Mouse (Mus musculus) splenic B cell, adult 2 months (primary cell): ENCODE data around the gene Gm4707.
"Not testable (repeated sequence)": the region's sequence is repeated elsewhere in the genome, so short reads cannot be mapped to it uniquely, and the experiment has no call there.

Experiments
- DNase-seq: peaks from one replicate; pipeline ENCODE4 v3.0.0-alpha.2; 2011; ENCODE audit warnings: low read depth, low spot score
- H3K27me3 ChIP-seq: 2 replicates; pipeline ENCODE4 v1.6.1; 2012; ENCODE audit warnings: mild to moderate bottlenecking, low read length, moderate library complexity, mixed read lengths; ENCODE audit not compliant: control insufficient read depth, poor library complexity, insufficient read depth, severe bottlenecking
- H3K36me3 ChIP-seq: 2 replicates; pipeline ENCODE4 v1.6.1; 2012; ENCODE audit warnings: mild to moderate bottlenecking, low read length, moderate library complexity, mixed read lengths; ENCODE audit not compliant: control insufficient read depth, poor library complexity, insufficient read depth, severe bottlenecking

Gm4707 gene

DNA sequence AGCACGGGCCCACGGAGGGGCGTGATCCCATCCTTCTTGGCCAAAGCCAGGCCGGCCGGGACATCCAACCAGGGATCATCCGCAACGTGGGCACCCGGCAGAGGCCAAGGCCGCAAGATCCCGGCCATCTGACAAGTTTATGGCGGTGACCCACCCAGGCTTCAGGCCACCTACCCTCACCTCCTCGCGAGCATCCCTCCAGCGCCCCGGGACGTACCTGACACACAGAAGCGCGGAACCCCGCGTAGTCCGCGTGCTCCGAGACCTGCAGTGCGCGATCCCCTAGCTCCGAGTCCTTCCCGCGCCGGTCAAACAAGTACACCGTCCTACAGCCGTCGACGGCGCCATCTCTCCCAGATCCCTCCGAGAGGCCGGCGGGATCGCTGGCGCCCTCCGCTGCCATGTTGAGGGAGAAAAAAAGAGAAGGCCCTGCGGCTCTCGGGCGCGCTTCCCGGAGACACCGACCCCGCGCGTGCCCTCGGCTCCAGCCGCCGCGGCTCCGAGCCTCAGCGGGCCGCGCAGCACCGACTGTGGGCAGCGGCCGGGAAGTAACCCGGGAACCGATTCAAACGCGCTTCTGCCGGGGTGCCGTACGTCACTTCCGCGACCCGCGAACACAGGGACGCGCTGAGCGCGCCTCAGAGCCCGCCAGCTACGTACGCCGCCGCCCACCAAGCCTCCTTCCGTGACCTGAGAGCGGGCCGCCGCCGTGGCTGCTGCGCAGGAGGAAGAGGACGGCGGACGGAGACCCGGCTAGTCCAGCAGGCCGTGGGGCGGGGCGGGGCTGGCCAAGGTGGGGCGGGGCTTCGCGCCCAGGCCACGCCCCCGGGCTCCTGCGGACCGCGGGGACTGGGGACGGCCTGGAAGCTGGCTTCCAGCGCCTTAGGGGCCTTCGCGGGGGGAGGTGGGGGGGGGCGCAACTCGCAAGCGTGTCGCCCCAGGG, 15.3 kb upstream of the Gm4707 start, which contains the start of gene Smchd1:
TSS of gene Smchd1 (minus strand) at position 582 of the 943 bp plus-strand sequence.
- no peaks in the 10 kb centered on the region for H3K27me3 ChIP-seq
- peak; percentile 96 for DNase-seq
- no peaks in the 10 kb centered on the region for H3K36me3 ChIP-seq

DNA sequence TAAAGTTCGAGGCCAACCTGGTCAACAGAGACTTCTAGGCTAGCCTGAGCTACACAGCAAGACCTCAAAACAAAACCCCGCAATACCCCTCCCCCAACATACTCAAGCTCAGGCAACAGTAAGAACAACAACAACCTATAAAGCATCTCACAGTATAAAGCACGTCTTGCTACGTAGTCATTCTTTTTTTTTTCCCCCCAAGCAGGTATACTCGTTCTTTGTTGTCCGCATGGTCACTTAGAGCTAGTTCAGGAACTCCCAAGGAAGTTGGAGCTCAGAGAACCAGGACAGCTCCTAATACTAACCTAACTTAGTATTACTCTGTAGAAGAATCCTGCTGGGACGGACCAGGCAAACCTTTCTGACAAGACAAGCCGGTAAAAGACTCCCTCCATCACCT, 14.4 kb upstream of the Gm4707 start:
- H3K36me3 ChIP-seq, result no peaks in the 10 kb centered on the region
- no peaks in the 10 kb centered on the region for H3K27me3 ChIP-seq
- DNase-seq, result no peak

DNA sequence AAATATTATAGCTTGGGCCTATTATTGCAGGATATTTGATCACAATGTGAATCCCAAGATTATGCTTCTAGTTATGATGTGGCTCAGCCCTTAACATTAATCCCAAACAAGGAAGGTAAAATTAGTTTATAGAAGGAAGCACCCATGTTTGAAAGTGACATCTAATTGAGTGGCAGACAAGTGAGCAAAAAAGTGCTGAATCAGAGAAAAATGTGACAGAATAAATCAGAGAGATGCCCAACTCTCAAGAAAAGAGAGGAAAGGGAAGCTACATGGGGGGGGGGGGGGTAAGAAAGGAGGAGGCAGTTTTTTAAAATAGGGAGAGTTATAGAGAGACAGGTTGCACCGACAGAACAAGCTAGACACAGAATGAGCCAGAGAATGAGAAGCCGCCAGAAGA, 11.5 kb upstream of the Gm4707 start:
- no peak for DNase-seq
- H3K36me3 ChIP-seq, result no peaks in the 10 kb centered on the region
- no peaks in the 10 kb centered on the region for H3K27me3 ChIP-seq

DNA sequence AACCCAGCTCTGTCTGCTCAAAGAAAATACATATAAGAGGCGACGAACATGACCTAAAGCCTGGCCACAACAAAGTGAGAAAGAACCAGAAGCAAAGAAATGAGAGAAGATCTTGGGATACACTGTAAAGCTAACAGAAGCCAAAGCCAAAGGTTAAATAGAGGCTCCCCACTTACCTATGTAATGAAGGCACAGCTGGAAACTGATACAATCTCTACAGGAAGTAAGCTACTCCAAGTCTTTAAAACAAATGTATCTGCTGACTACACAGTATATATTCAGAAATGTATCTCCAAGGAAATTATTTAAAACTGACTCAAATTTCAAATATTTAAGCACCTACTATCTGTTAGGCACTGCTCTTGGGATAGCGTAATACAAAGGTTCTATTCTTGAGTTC, 594 bp upstream of the Gm4707 start:
- H3K27me3 ChIP-seq, result no peaks in the 10 kb centered on the region
- no peak for DNase-seq
- H3K36me3 ChIP-seq, result peaks cover 15% of the 10 kb centered on the region

DNA sequence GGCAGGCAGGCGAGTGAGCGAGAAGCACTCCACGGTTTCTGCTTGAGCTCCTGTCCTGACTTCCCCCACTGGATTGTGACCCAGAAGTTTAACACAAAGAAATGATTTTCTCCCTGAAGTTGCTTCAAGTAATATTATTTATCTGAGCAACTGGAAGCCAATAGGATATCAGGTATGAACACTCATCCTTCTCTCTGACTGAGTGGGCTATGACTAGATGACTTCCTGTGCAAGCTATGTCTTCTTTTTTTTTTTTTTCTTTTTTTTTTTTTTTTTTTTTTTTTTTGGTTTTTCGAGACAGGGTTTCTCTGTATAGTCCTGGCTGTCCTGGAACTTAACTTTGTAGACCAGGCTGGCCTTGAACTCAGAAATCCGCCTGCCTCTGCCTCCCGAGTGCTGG, 2.4 kb downstream of the Gm4707 start:
- H3K27me3 ChIP-seq, DNase-seq: not testable (repeated sequence)
- peaks cover 12% of the 10 kb centered on the region for H3K36me3 ChIP-seq

DNA sequence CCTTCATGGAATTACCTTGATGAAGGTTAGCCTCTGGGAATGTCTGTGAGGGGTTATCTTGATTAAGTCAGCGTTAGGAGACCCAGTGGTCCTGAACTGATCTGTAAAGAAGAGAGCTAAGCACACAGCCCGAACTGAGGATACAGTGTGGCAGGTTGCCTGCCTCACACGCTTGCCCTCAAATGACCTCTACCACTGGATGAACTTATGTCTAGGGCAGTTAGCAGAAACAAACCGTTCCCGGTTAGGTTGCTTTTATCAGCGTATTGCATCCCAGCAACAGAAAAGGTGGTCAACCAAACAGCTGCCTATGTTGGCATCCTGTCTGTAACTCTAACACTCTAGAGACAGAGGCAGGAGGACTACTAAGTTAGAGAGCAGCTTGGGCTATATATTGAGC, 14.5 kb downstream of the Gm4707 start:
- Histone ChIP-seq H3K36me3 (peaks cover 12% of the 10 kb centered on the region), H3K27me3 (no peaks in the 10 kb centered on the region)
- DNase-seq, result no peak

DNA sequence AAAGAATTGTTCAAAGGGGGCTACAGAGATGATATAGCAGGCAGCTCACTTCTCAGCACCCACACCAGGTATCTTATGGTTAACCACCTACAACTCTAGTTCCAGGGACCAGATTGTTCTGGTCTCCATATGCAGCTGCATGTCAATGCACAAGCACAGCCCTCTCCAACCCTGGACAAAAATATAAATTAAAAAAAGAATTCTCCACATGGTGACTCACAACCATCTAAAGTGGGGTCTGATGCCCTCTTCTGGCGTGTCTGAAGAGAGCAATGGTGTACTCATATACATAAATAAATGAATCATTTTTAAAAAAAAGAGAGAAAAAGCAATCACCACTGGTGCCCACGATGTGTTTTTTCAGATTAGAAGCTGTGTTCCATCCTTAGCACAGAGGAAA, 15.0 kb downstream of the Gm4707 start:
- Histone ChIP-seq H3K27me3 (no peaks in the 10 kb centered on the region), H3K36me3 (peaks cover 12% of the 10 kb centered on the region)
- DNase-seq, result peak; percentile 7

DNA sequence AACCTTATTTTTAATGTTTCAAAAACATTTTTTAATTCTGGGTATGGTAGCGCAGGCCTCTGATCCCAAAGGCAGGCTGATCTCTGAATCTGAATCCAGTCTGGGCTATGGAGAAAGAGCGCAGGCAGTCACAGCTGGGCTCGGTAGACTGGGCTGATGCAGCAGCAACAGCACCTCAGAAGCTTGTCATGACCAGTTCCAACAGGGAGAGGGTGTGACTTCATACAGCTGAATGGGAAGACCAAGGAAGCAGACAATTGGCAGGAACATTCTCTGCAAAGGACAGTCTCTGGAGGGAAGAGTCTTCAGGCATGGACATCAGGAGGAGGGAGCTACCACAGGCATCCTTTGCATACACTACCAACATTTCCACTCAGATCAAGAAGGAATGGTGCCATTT, 15.6 kb downstream of the Gm4707 start:
- no peaks in the 10 kb centered on the region for H3K27me3 ChIP-seq

DNA sequence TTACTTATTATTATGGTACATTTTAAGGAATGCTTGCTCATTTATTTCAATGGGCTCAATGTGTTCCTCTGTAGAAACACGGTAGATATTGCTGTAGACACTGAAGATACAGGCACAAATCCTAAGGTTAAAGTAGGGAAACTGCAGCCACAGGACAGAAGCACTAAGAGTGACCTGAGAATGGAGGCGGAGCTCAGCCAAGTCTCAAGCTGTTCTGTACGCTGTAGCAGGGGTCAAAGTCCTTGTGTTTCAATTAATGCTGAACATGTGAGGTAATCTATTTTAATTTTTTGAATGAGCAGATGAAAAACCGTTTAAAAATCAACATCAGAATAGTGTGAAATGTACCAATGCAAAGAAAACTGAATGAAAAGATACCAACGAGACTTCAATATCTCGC, 16.4 kb downstream of the Gm4707 start:
- H3K27me3 ChIP-seq, result no peaks in the 10 kb centered on the region
- no peak for DNase-seq
- H3K36me3 ChIP-seq, result peaks cover 12% of the 10 kb centered on the region

More for the DNA sequence above, 15.6 kb downstream of the Gm4707 start:
- peaks cover 12% of the 10 kb centered on the region for H3K36me3 ChIP-seq
- no peak for DNase-seq

DNA sequence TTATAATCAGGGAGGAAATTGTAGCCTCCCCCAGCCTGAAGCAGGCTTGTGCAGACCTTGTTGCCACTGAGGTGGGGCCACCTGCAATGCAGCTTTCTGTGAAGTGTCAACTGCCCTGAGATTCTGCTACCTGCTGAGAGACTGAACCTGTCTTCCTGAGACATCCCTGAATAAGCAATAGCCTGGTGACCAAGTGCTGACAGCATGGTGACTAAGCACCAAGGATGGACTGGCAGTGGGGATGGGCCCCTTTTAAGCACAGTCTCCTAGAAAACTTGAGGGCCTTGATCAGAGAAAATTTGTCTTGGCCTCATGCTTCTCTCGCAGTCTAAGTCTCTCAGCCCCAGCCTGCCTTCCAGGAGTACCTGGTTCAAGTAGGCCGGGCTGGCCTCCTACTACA, 37.2 kb downstream of the Gm4707 start:
- peaks cover 13% of the 10 kb centered on the region; the same call in 1 of the 2 replicates for H3K36me3 ChIP-seq
- not testable (repeated sequence) for H3K27me3 ChIP-seq

DNA sequence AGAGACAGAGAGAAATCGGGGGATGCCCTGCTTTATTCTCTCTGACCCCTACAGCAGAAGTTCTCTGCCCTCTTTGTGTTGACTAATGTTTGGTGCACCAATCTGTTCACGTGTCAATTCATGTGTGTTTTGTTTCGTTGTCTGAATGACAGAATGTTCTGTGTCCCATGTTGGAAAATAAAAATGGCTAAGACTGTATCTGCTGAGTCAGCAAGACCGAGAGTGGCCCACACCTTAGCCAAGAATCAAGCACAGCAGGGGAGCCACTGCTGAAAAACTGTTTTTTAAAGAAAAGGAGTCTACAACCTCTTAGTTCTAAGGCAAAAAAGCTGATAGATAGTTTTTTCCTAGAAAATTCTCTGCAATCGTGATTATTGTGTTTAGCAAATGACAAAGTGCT, 40.3 kb downstream of the Gm4707 start:
- not testable (repeated sequence) for DNase-seq, H3K27me3 ChIP-seq
- peaks cover 14% of the 10 kb centered on the region; the same call in 1 of the 2 replicates for H3K36me3 ChIP-seq

More for the DNA sequence above, 37.2 kb downstream of the Gm4707 start:
- not testable (repeated sequence) for DNase-seq

DNA sequence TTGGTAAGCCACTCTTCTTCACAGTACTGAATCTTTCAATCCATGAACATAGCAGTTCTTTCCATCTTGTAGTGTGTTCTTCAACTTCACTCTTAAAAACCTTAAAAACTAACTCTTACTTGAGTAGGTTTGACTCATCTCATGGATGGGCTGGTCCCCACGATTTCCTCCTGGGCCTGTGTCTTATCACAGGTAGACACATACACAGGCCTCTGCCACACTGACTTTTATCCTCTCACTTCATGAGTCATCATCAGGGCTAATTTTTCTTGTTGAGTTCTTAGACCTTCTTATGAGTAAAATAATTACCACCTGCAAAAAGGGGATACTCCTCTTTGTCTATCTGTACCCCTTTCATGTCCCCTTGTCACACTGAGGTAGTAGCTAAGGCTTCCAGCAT, 42.7 kb downstream of the Gm4707 start:
- DNase-seq, result no peak
- Histone ChIP-seq H3K36me3 (peaks cover 15% of the 10 kb centered on the region; the same call in 1 of the 2 replicates), H3K27me3 (no peaks in the 10 kb centered on the region)
